Mouse (Mus musculus): Measurements from ENCODE around the gene Pibf1. TPM values are rescaled to one million over a fixed set of nuclear protein-coding genes. Genes with fewer than 3 reads are reported as not detected.

Pibf1 gene
- total and polyA plus RNA-seq, 2 experiments from 2014 or later: 12.6 to 20.6 TPM

DNA sequence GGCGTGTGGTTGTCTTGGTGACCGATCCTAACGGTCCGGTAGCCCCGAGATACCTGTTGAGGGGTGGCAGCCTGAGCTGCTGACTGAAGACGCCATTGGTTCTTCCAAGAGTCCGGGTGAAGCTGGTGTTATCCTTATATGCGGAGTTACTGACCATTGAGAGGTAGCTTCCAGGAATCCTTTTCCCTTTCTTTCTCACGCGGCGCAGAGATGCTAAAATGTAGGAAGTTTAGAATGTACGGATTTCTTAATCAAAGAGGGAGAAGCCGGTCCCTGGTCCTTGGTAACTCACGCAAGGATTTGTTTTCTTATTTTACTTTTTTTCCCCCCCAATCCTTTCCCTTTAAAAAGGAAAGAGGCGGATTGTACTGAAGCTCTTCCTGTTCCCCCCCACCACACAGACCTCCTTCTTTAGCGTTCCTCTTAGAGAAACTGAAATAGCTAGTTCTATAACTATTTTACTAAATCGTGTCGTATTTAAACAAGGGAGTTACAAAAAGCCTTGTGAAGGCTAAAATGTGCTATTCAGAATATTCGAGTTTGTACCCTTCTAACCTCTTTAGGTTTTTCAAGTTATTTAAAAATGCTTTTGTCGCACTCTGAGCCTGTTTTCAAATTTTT, 853 bp downstream of the Pibf1 start:
- peak; percentile 54 for ATAC-seq
- Histone ChIP-seq H3K9ac (peak overlapping the region; percentile 95), H3K9me3 (ENCODE audit: low read length) (no peaks in the 10 kb centered on the region), H3K4me1 (ENCODE audit: insufficient read depth) (peaks cover 7% of the 10 kb centered on the region), H3K36me3 (ENCODE audit: insufficient read depth) (peaks cover 31% of the 10 kb centered on the region), H3K27ac (ENCODE audit: low read depth, low read length) (peak overlapping the region; percentile 57; the same call in 1 of the 2 replicates), H3K4me3 (ENCODE audit: low read depth, low read length) (peak overlapping the region; percentile 96), H3K4me2 (ENCODE audit: low read depth) (peak overlapping the region; percentile 44), H3K27me3 (ENCODE audit: insufficient read depth, low read length) (no peaks in the 10 kb centered on the region)
- 7% methylated on average over 20 of the region's 20 CpGs for WGBS
- no peak for DNase-seq
- TF ChIP-seq CTCF (IDR thresholded peaks at IDR 0.05; ENCODE audit: low read depth): no peak

DNA sequence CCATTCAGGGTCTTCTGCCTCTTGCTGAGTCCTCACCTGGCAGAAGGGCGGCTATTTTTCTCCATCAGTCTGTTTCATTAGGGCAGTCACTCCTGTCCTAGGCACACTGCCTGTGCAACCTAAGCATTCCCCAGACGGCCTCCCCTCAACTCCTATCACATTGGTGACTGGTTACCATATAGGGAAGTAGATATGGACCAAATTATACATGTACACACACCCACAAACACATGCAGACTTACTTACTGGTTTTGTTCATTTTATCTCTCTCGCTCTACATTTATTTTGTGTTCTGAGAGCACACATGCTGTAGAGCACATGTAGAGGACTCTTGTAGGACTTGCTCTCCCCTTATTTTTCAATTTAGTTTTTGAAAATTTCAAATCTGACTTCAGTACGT, 3.8 kb downstream of the Pibf1 start:
- 96% methylated on average over 4 of the region's 4 CpGs for WGBS

DNA sequence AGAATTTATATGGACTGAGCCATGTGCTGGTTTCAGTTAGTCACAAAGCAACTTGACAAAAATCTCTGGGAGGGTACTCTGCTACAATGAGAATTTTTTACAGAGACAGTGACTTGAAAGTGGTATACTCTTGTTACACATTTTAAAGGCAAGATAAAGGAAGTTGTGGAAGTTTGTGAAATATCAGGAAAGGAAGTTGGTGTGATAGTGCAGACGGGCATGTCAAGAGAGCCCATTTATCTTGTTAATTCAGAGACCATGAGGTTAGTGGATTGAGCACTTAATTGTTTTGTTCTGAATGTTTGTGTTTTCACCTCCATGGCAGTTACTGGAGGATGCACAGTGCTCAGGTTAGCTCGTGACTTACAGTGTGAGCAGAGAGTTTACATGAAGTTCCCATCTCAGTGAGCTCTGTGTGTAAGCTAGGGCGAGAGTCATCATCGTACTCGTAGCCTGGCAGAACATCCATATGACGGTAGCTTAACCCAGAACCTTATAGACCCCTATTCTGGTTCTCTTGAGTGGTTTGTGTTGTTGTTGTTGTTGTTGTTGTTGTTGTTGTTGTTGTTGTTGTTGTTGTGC, 5.4 kb downstream of the Pibf1 start:
- TF ChIP-seq CTCF (IDR thresholded peaks at IDR 0.05; ENCODE audit: low read depth): no peak
- H3K9me3 ChIP-seq (ENCODE audit: low read length): no peaks in the 10 kb centered on the region
- no peak overlapping the region for H3K27ac ChIP-seq (ENCODE audit: low read depth, low read length)
- no peak overlapping the region for H3K4me3 ChIP-seq (ENCODE audit: low read depth, low read length)
- 91% methylated on average over 6 of the region's 6 CpGs for WGBS
- no peak for DNase-seq
- no peak for ATAC-seq
- peaks cover 34% of the 10 kb centered on the region for H3K36me3 ChIP-seq (ENCODE audit: insufficient read depth)
- no peaks in the 10 kb centered on the region for H3K27me3 ChIP-seq (ENCODE audit: insufficient read depth, low read length)
- H3K4me1 ChIP-seq (ENCODE audit: insufficient read depth): no peaks in the 10 kb centered on the region
- H3K4me2 ChIP-seq (ENCODE audit: low read depth): no peak overlapping the region
- H3K9ac ChIP-seq: no peak overlapping the region

More for the DNA sequence above, 3.8 kb downstream of the Pibf1 start:
- no peak for TF ChIP-seq CTCF (IDR thresholded peaks at IDR 0.05; ENCODE audit: low read depth)
- no peak overlapping the region for H3K4me3 ChIP-seq (ENCODE audit: low read depth, low read length)
- no peak overlapping the region for H3K4me2 ChIP-seq (ENCODE audit: low read depth)
- peaks cover 7% of the 10 kb centered on the region for H3K4me1 ChIP-seq (ENCODE audit: insufficient read depth)
- H3K27me3 ChIP-seq (ENCODE audit: insufficient read depth, low read length): no peaks in the 10 kb centered on the region
- no peak for DNase-seq
- peaks cover 22% of the 10 kb centered on the region for H3K36me3 ChIP-seq (ENCODE audit: insufficient read depth)
- no peak overlapping the region for H3K27ac ChIP-seq (ENCODE audit: low read depth, low read length)
- no peaks in the 10 kb centered on the region for H3K9me3 ChIP-seq (ENCODE audit: low read length)
- no peak overlapping the region for H3K9ac ChIP-seq
- no peak for ATAC-seq

DNA sequence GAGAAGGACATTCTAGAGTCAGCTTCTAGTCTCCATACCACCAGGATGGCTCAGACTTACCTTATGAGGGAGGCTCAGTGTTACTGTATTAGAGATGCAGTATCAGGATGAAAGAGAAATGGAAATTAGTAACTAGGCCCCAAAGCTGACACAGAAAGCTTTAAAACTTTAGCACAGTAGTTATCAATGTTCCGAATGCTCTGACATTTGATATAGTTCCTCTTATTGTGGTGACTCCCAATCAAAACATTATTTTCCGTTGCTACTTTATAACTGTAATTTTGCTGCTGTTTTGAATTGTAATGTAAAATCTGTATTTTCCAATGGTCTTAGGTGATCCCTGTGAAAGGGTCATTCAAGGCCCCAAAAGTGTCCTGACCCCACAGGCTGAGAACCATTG, 7.4 kb downstream of the Pibf1 start:
- H3K27me3 ChIP-seq (ENCODE audit: insufficient read depth, low read length): no peaks in the 10 kb centered on the region
- no peak for TF ChIP-seq CTCF (IDR thresholded peaks at IDR 0.05; ENCODE audit: low read depth)
- 94% methylated on average over 2 of the region's 2 CpGs for WGBS
- H3K9me3 ChIP-seq (ENCODE audit: low read length): no peaks in the 10 kb centered on the region
- no peak overlapping the region for H3K9ac ChIP-seq
- no peak for ATAC-seq
- H3K4me2 ChIP-seq (ENCODE audit: low read depth): no peak overlapping the region
- H3K4me1 ChIP-seq (ENCODE audit: insufficient read depth): no peaks in the 10 kb centered on the region
- no peak overlapping the region for H3K4me3 ChIP-seq (ENCODE audit: low read depth, low read length)
- H3K36me3 ChIP-seq (ENCODE audit: insufficient read depth): peaks cover 46% of the 10 kb centered on the region
- no peak overlapping the region for H3K27ac ChIP-seq (ENCODE audit: low read depth, low read length)
- DNase-seq: no peak

DNA sequence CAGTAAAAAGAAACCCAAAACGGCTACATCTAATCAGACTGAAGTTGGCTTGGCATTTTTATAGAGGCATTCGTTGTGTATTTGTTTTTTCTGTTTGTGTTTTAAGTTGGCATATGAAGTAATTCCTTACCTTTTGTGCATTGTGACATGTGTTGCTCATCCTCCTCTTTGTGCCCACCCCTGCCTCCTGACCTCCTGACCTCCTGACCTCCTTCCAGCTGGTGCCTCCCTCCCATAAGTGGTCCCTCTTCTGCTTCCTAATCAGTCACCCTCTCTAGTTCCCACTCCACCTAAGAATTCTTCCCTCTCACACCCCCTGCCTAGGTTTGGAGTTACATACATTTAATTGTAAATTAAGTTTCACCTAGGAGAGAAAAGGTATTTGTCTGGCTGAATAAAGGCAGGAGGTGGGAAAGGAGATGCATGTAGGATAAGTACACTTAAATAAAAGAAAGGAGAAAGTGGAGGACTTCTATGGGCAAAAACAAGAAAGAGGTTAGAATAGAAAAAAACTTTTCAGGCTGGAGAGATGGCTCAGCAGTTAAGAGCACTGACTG, 8.5 kb downstream of the Pibf1 start:
- 90% methylated on average over 2 of the region's 2 CpGs for WGBS
- DNase-seq (no peak), ATAC-seq (no peak)
- no peak for TF ChIP-seq CTCF (IDR thresholded peaks at IDR 0.05; ENCODE audit: low read depth)
- H3K4me2 ChIP-seq (ENCODE audit: low read depth): no peak overlapping the region
- H3K36me3 ChIP-seq (ENCODE audit: insufficient read depth): peaks cover 47% of the 10 kb centered on the region
- no peak overlapping the region for H3K9ac ChIP-seq
- H3K4me3 ChIP-seq (ENCODE audit: low read depth, low read length): no peak overlapping the region
- H3K27me3 ChIP-seq (ENCODE audit: insufficient read depth, low read length): no peaks in the 10 kb centered on the region
- no peaks in the 10 kb centered on the region for H3K4me1 ChIP-seq (ENCODE audit: insufficient read depth)
- H3K27ac ChIP-seq (ENCODE audit: low read depth, low read length): no peak overlapping the region
- no peaks in the 10 kb centered on the region for H3K9me3 ChIP-seq (ENCODE audit: low read length)

DNA sequence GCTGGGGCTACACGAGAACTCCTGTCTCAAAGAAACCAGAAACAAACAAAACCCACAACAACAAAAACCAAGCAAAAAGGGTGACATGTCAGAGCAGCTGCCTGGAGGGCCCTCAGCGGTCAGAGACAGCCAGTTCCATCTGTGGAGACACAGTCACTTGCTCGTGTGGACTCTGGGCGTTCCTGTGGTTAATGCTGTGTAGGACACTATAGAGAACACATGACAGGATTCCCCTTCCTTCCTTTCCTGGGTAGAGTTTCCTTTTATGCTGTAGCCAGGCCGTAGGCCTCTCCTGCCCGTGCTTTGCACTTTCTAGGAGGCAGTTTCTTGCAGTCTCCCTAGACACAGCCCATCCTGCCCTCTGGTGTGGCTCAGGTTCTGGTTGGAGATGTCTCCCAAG, 9.5 kb downstream of the Pibf1 start:
- Histone ChIP-seq H3K27me3 (ENCODE audit: insufficient read depth, low read length) (no peaks in the 10 kb centered on the region), H3K4me1 (ENCODE audit: insufficient read depth) (no peaks in the 10 kb centered on the region), H3K4me2 (ENCODE audit: low read depth) (no peak overlapping the region), H3K9ac (no peak overlapping the region), H3K4me3 (ENCODE audit: low read depth, low read length) (no peak overlapping the region), H3K9me3 (ENCODE audit: low read length) (no peaks in the 10 kb centered on the region), H3K36me3 (ENCODE audit: insufficient read depth) (peaks cover 42% of the 10 kb centered on the region), H3K27ac (ENCODE audit: low read depth, low read length) (no peak overlapping the region)
- 93% methylated on average over 6 of the region's 6 CpGs for WGBS
- no peak for ATAC-seq
- no peak for DNase-seq
- TF ChIP-seq CTCF (IDR thresholded peaks at IDR 0.05; ENCODE audit: low read depth): no peak

DNA sequence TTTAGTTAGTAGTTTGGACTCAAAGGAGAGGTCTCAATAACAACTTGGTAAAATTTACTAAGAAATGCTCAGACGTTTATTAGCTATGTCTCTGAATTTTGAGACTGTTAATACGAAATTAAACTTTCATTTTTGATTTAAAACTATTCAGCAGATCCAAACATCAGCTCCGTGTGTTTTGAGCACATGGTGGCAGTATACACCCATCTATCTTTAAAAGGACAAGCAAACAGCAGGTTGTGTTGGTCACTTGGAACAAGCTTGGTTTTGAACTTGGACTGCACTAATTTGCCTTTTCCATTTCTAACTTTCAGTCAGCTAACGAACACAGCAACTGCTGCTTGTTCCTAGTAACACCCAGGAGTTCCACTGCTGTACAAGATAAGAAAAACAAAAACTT, 18.4 kb downstream of the Pibf1 start:
- Histone ChIP-seq H3K36me3 (ENCODE audit: insufficient read depth) (peaks cover 18% of the 10 kb centered on the region), H3K4me2 (ENCODE audit: low read depth) (no peak overlapping the region), H3K4me3 (ENCODE audit: low read depth, low read length) (no peak overlapping the region), H3K27me3 (ENCODE audit: insufficient read depth, low read length) (no peaks in the 10 kb centered on the region), H3K9ac (no peak overlapping the region), H3K4me1 (ENCODE audit: insufficient read depth) (no peaks in the 10 kb centered on the region), H3K27ac (ENCODE audit: low read depth, low read length) (no peak overlapping the region), H3K9me3 (ENCODE audit: low read length) (no peaks in the 10 kb centered on the region)
- 79% methylated on average over 4 of the region's 4 CpGs for WGBS
- peak; percentile 50 for TF ChIP-seq CTCF (IDR thresholded peaks at IDR 0.05; ENCODE audit: low read depth)
- ATAC-seq: no peak
- peak; percentile 49 for DNase-seq

All from forebrain, postnatal 0 days (tissue).